Mouse (Mus musculus): ENCODE results near the gene St8sia4.

DNA sequence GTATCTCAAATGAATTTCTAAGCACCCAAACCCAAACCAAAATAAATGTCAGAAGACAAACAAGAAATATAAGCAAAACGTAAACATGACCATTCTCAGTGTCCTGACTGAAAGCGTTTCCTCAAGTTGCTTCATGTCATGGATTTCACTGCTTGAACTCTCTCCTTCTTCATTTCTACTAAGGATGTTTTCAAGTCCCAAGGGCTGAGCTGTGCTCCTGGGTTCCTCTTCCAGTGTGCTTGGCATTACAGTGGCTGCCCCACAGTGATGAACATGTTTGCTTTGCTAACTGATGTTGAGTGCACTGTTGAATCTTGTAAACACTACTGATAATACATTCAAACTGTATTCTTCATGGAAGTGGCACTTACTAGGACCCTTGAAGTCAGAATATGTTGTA, 76.3 kb downstream of the St8sia4 start:
- TF ChIP-seq CTCF (IDR thresholded peaks at IDR 0.05; ENCODE audit: low read depth, low read length) = no peak
- no peak for TF ChIP-seq POLR2AphosphoS5 (IDR thresholded peaks at IDR 0.05; ENCODE audit: insufficient replicate concordance, low read depth, low read length)
- TF ChIP-seq GATA1 (IDR thresholded peaks at IDR 0.05; ENCODE audit: borderline replicate concordance, low read length) = no peak
